Mouse (Mus musculus) bone marrow macrophage, adult 2 months (primary cell): ENCODE results near the gene Numa1. TPM values are rescaled to one million over a fixed set of nuclear protein-coding genes. Genes with fewer than 3 reads are reported as not detected.
A peak's percentile ranks its signal among the peaks of the same experiment; 100 is the strongest.

ENCODE experiments used
- H3K27ac ChIP-seq: 2 replicates; pipeline ENCODE4 v1.5.1; 2012; ENCODE audit warnings: low read depth, low read length; ENCODE audit not compliant: insufficient read depth
- H3K4me1 ChIP-seq: 2 replicates; pipeline ENCODE4 v1.6.1; 2012; ENCODE audit warnings: low read length; ENCODE audit not compliant: control insufficient read depth, insufficient read depth
- H3K4me3 ChIP-seq: 2 replicates; pipeline ENCODE4 v1.5.1; 2012; ENCODE audit warnings: mild to moderate bottlenecking, low read length, moderate library complexity; ENCODE audit not compliant: insufficient read depth
- CTCF ChIP-seq: IDR thresholded peaks from 2 replicates; pipeline ENCODE4 v1.5.1; 2012; ENCODE audit warnings: low read depth, mild to moderate bottlenecking, low read length, moderate library complexity
- POLR2A ChIP-seq: IDR thresholded peaks from 2 replicates; pipeline ENCODE4 v1.6.1; 2012; ENCODE audit warnings: mild to moderate bottlenecking, low read depth, low read length, borderline replicate concordance
- polyA plus RNA-seq: library from polyadenylated mRNA; stranded (reverse); fragments of >200 nt; gene quantifications from 2 replicates; pipeline ENCODE4 v1.2.4, GENCODE M21; 2012; ENCODE audit not compliant: missing spikeins, insufficient read depth, insufficient read length

The Numa1 gene
- 130 and 145 TPM in 2 replicates for polyA plus RNA-seq

DNA sequence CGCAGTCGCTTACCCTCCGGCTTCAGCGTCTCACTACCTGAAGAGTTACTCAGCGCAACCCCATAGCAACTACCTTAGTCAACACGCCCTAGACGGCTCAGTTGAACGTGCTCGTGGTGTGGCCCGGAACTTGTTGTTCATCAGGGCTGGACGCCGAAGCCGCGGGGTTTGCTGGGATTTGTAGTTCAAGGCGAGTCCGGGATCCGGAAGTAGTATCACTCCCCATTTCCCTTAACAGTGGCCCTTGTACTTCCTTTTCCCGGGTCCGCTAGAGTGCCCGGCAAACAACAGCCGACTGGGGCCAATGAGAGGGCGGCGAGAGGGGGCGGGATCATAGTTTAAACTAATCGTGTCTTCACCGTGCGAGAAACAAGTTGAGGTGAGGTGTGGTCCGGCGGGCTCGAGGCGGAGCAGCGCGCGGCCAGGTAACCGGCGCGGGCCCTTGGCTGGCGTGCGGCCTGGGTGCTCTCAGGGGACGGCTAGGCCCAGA lies at the start of gene Numa1, which contains the start of gene Lrrc51:
Numa1 (plus strand) TSS at position 361 of the 490 bp plus-strand sequence.
Lrrc51 (minus strand) TSS at position 145 of the 490 bp plus-strand sequence.
- TF ChIP-seq CTCF (no peak), POLR2A (no peak)
- Histone ChIP-seq H3K4me1 (peaks cover 24% of the 10 kb centered on the region), H3K27ac (peak within 1 kb of the TSS; percentile 46), H3K4me3 (peak within 1 kb of the TSS; percentile 90)

DNA sequence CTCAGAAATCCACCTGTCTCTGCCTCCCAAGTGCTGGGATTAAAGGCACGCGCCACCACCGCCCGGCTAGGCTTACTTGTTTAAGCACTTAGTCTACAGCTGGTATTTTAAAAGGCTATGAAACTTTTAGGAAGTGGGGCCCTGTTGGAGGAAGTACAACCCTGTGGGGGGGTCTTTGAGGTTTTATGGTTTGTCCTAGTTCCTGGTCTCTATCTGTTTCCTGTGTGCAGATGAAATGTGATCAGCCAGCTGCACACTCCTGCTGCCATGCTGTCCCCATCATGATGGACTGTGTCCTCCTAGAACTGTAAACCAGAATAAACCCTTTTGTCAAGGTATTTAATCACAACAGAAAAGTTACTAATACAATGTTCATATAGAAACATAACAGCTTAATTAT lies 49.8 kb upstream of the Numa1 start:
- TF ChIP-seq POLR2A (no peak), CTCF (no peak)
- Histone ChIP-seq H3K27ac (peak overlapping the region; percentile 34), H3K4me3 (no peak overlapping the region), H3K4me1 (peaks cover 34% of the 10 kb centered on the region)

DNA sequence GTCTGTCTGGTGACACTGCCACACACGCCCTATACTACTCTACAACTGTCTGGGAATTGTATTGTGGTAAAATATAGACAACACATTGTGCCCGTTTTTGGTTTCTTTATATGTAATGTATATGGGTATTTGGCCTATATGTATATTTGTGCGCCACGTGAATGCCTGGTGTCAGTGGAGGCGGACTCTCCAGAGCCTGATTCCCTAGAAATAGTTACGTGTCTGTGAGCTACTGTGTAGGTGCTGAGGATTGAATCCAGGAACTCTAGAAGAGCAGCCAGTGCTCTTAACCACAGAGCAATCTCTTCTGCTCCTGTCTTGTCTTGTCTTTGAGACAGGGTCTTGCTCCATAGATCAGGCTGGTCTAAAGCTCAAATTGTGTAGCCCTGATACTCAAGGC lies 47.6 kb upstream of the Numa1 start:
- Histone ChIP-seq H3K4me1 (peaks cover 25% of the 10 kb centered on the region), H3K27ac (no peak overlapping the region), H3K4me3 (no peak overlapping the region)
- no peak for TF ChIP-seq CTCF
- TF ChIP-seq POLR2A = no peak

DNA sequence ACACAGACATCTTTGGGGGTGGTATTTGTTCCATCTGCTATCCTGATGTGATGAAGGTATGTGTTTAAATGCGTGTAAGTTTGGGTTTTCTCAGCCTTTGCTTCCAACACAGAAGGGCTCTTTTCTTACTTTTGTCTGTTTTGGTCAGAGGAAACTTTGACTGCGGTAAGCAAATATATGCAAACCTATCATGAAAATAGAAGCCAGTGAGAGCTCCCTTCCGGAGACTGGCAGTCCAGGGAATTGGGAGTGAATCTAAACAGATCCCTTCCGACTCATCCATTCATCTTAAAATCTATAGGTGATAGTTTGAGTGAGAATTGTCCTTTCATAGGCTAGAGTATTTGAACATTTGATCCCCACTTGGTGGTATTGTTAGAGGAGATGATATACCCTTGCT lies 45.5 kb upstream of the Numa1 start:
- Histone ChIP-seq H3K4me3 (no peak overlapping the region), H3K27ac (no peak overlapping the region), H3K4me1 (peaks cover 4% of the 10 kb centered on the region)
- TF ChIP-seq POLR2A (no peak), CTCF (no peak)

DNA sequence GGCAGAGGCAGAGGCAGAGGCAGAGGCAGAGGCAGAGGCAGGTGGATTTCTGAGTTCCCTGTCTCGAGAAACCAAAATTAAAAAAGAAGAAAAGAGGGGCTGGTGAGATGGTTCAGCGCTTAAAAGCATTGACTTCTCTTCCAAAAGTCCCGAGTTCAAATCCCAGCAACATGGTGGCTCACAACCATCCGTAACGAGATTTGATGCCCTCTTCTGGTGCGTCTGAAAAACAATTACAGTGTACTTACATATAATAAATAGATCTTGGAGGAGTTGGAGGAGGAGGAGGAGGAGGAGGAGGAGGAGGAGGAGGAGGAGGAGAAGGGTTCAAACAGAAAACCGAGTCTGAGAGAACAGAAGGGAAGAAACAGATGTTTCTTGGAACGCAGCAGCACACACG lies 38.2 kb upstream of the Numa1 start:
- Histone ChIP-seq H3K4me1 (peaks cover 36% of the 10 kb centered on the region), H3K4me3 (peak overlapping the region; percentile 56), H3K27ac (peak overlapping the region; percentile 40)
- TF ChIP-seq CTCF = no peak

DNA sequence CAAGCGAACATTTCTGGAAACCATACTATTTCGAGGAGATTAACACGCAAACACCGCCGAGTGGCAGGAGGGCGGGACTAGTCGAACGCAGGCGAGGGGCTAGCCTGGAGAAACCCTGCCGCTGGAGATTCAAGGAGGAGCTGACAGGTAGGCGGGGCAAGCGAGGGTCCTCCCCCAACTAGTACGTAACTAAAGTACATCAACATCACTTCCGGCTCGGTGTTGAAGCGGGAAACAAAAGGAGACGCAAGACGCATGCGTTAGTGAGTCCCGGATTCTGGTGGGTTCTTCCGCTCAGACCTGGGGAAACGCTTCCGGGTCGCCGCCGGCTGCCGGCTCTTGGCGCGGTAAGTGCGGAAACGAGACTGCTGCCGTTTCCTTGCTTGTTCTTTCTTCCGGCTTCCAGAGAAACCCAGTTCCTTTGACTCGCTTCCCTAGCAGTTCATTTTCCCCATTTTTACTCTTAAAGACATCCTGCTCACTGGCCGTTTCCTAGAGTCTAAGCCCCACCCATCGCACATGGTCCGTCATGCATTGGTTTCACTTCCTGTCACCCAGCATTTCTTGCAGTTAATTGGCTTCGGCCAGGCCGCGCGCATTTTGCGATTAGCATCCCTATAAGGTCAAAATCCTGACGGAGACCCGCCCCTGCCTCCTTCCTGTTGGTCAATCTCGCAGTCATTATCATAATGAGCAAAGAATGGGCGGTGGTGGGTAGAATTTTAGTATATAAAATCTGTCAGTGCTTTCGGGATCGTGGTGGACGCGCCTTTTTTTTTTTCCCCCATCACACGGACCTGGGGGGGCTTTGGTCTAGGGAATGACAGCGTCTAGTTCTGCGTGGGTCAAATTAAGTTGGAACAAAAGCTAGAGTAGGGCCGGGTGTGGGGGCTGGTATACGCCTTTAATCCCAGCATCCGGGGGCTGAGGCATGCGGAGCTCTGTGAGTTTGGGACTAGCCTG lies 37.5 kb upstream of the Numa1 start:
- no peak for TF ChIP-seq CTCF
- no peak for TF ChIP-seq POLR2A
- Histone ChIP-seq H3K4me1 (peaks cover 42% of the 10 kb centered on the region), H3K4me3 (peak overlapping the region; percentile 78), H3K27ac (peak overlapping the region; percentile 93)

DNA sequence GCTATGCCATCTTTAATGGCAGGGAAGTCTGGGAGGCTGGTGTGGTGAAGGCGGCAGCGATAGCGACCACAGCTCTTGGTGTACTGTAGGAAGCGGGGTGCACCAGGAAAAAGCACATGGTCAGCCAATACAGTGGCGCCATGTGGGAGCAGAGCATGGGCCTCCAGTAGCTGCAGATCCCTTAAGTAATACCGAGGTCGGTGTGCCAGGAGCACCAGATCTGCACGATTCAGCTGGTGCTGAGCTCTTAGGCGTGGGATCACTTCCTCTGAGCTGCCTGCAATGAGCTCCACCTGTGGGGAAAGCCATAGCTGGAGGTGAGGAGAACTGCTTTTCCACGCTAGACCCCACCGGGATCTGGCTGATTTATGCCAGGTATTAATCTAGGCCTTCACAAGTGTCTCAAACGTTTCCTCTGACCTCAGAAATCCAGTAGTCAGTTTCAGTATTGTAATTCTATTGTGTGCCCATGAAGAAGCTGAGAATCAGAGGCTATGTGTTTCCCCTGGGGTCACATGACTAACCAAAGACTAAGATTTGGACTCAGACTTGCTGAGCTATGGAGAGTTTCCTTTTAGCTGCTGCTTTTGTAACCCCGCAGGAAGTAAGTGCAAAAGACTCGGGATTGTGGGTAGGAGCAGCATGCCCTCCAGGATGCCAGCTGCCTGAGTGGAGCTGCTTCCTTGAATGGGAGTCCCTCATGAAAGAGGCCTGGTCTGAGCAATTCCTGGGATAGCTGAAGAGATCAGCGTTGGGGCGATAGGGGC lies 33.4 kb upstream of the Numa1 start:
- no peak for TF ChIP-seq POLR2A
- Histone ChIP-seq H3K4me1 (peaks cover 51% of the 10 kb centered on the region), H3K4me3 (peak overlapping the region; percentile 42), H3K27ac (peak overlapping the region; percentile 95)

DNA sequence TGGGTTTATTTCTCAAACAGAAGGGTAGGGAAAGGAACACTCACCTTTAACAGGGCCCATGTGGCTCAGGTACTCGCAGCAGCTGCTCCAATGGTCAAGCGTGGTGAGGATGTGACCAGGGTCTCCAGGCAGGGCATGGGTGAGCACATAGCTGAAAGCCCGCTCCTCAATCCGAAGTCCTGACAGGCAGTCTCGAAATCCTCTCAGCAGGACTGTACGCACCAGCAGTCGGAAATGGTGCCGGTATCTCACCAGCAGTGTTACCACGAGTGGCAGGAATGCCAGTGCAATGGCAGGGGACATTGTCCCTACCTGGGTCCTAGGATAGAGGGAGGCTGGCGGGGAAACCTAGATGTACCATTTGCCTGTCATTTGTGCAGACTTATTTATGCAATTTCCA lies 31.9 kb upstream of the Numa1 start:
- TF ChIP-seq POLR2A (no peak), CTCF (no peak)
- H3K27ac ChIP-seq = peak overlapping the region; percentile 95; the same call in 1 of the 2 replicates
- H3K4me3 ChIP-seq = no peak overlapping the region
- H3K4me1 ChIP-seq = peaks cover 50% of the 10 kb centered on the region

DNA sequence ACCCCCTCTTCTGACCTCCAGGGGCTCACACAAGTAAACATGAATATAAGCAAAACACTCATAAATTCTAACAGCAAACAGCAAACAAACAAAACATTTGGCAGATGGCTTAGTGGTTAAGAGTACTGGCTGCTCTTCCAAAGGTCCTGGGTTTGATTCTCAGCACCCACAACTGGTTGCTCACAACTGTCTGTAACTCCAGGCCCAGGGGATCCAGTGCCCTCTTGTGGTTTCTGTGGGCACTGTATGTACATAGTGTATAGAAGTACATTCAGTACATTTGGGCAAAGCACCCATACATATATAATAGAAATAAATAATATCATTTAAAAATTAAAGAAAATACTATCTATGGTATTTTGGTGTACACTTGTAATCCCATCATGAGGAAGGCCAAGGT lies 31.1 kb upstream of the Numa1 start:
- Histone ChIP-seq H3K4me3 (no peak overlapping the region), H3K27ac (no peak overlapping the region), H3K4me1 (peaks cover 46% of the 10 kb centered on the region)
- no peak for TF ChIP-seq POLR2A
- TF ChIP-seq CTCF = no peak
